Mouse (Mus musculus) midbrain, postnatal 0 days (tissue): ENCODE measurements around the gene Hoxa6. TPM values are rescaled to one million over a fixed set of nuclear protein-coding genes. Genes with fewer than 3 reads are reported as not detected.

Experiments
- ATAC-seq: fragments of 200-750 bp; cut with Nextera tagmentation; 2 replicates; pipeline ENCODE4 v1.8.0; 2017; ENCODE audit warnings: moderate number of reproducible peaks, mild to moderate bottlenecking, moderate TSS enrichment, moderate library complexity; ENCODE audit not compliant: low FRiP score
- DNase-seq: peaks from one replicate; pipeline ENCODE4 v3.0.0-alpha.2; 2015; ENCODE audit warnings: low spot score
- H3K27ac ChIP-seq: fragments of 300-500 bp; sonication (generic); 2 replicates; pipeline ENCODE4 v1.5.1; 2014; ENCODE audit warnings: low read depth, mild to moderate bottlenecking, low read length, mixed read lengths
- H3K27me3 ChIP-seq: fragments of 300-500 bp; sonication (generic); 2 replicates; pipeline ENCODE4 v1.6.1; 2014; ENCODE audit warnings: low read length, control low read depth, mixed read lengths; ENCODE audit not compliant: insufficient read depth
- H3K36me3 ChIP-seq: fragments of 300-500 bp; sonication (generic); 2 replicates; pipeline ENCODE4 v1.6.1; 2014; ENCODE audit warnings: low read length, control low read depth, mixed read lengths; ENCODE audit not compliant: insufficient read depth
- H3K4me1 ChIP-seq: fragments of 300-500 bp; sonication (generic); 2 replicates; pipeline ENCODE4 v1.6.1; 2014; ENCODE audit warnings: mild to moderate bottlenecking, control low read depth, antibody characterized with exemption, low read length, mixed read lengths; ENCODE audit not compliant: insufficient read depth
- H3K4me2 ChIP-seq: fragments of 300-500 bp; sonication (generic); 2 replicates; pipeline ENCODE4 v1.6.1; 2014; ENCODE audit warnings: low read depth, mild to moderate bottlenecking, low read length, mixed read lengths; ENCODE audit not compliant: poor library complexity, severe bottlenecking
- H3K4me3 ChIP-seq: fragments of 300-500 bp; sonication (generic); 2 replicates; pipeline ENCODE4 v1.5.1; 2014; ENCODE audit warnings: low read depth, mild to moderate bottlenecking, low read length, moderate library complexity
- H3K9ac ChIP-seq: fragments of 300-500 bp; sonication (generic); replicated peaks from 2 replicates; pipeline ENCODE4 v1.6.1; 2014; ENCODE audit warnings: mild to moderate bottlenecking, low read length, moderate library complexity, mixed read lengths; ENCODE audit not compliant: poor library complexity, severe bottlenecking
- H3K9me3 ChIP-seq: fragments of 300-500 bp; sonication (generic); 2 replicates; pipeline ENCODE4 v1.6.1; 2016; ENCODE audit warnings: low read length, control low read depth
- CTCF ChIP-seq: IDR thresholded peaks from 2 replicates; pipeline ENCODE4 v1.5.1; 2016; ENCODE audit warnings: antibody characterized with exemption, mild to moderate bottlenecking
- WGBS: fragments of 180-500 bp; shearing (Covaris S2); extraction: QIAGEN DNeasy Blood & Tissue Kit; methylation state at CpG from one replicate; pipeline ENCODE4 v1.1.7; 2014; 5-methylcytosine and 5-hydroxymethylcytosine counted together
- microRNA counts: library from miRNA; unstranded; fragments of <30 nt; microRNA quantifications from one replicate; lab custom pipeline; 2015
- microRNA-seq: library from miRNA; unstranded; fragments of <30 nt; microRNA quantifications from one replicate; pipeline ENCODE4, GENCODE M21; 2016; ENCODE audit warnings: borderline number of aligned reads
- polyA plus RNA-seq: library from polyadenylated mRNA; unstranded; fragments of >200 nt; fragmentation: Nextera tagmentation; extraction: Ambion mirVana; gene quantifications from 2 replicates; pipeline ENCODE4 v1.2.1, GENCODE M21; 2015
- total RNA-seq: library from RNA; depleted of rRNA; stranded (reverse); fragments of >200 nt; gene quantifications from 2 replicates; pipeline ENCODE4 v1.2.3, GENCODE M21; 2014; rRNA removed

Gene Hoxa6
- total and polyA plus RNA-seq, 2 experiments from 2014 or later, result not detected

GRCm38 (mm10) chr6:52159164-52159761 lies 49.3 kb downstream of the Hoxa6 start:
- Histone ChIP-seq H3K4me3 (peak overlapping the region; percentile 39; the same call in 1 of the 2 replicates), H3K9me3 (no peaks in the 10 kb centered on the region), H3K9ac (no peak overlapping the region), H3K27ac (no peak overlapping the region), H3K4me1 (peaks cover 5% of the 10 kb centered on the region; the same call in 1 of the 2 replicates), H3K4me2 (peak overlapping the region; percentile 75; the same call in 1 of the 2 replicates), H3K36me3 (no peaks in the 10 kb centered on the region), H3K27me3 (peaks cover 86% of the 10 kb centered on the region)
- ATAC-seq (peak; percentile 41), DNase-seq (no peak)
- WGBS, result 4% methylated on average over 12 of the region's 12 CpGs
- TF ChIP-seq CTCF, result no peak

DNA sequence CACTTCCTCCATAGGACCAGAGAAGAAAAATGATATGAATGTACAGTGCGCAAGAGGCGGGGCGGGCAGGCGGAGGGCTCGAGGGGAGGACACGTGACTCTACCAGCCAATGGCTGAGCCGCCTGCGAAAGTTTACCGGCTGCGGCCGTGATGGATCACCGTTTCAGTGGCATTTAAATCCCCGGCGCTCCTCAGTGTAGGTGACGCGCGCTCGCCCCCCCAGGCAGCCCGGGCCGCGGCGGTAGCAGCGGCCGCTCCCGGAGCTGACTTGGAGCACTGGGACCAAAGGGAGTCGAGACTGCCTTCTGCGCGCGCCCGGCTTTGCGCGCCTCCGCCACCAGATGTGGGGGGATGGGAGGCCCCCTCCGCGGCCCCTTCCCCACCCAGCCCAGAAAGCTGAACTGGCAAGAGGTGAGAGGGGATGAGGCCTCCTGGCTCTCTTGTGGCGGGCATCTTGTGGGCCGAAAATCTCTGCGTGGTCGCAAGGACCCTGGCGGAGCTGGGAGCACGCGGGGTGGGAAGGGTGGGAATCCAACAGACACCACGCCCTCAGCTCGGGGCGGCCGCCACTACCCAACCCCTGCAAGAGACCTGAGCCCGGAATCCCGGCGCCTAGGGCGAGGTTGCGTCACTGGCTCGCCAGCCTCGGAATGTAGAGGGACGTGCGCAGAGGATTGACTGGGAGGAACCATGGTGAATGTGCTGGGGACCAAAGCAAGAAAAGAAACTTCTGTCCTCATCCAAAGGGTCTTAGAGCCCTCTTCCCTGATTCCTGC lies 50.1 kb downstream of the Hoxa6 start, which contains the start of gene Hoxa1:
Hoxa1 (minus strand) TSS at position 42 of the 776 bp plus-strand sequence.
- Histone ChIP-seq H3K4me1 (peaks cover 5% of the 10 kb centered on the region; the same call in 1 of the 2 replicates), H3K9me3 (no peaks in the 10 kb centered on the region), H3K4me2 (peak within 1 kb of the TSS; percentile 75), H3K36me3 (no peaks in the 10 kb centered on the region), H3K27me3 (peaks cover 86% of the 10 kb centered on the region), H3K27ac (no peak within 1 kb of the TSS), H3K9ac (no peak within 1 kb of the TSS), H3K4me3 (peak within 1 kb of the TSS; percentile 39)
- peak; percentile 86 for DNase-seq
- no peak for TF ChIP-seq CTCF
- peak; percentile 34 for ATAC-seq
- 1% methylated on average over 48 of the region's 55 CpGs for WGBS

- Histone ChIP-seq H3K27ac (no peak overlapping the region), H3K36me3 (no peaks in the 10 kb centered on the region), H3K4me3 (peak overlapping the region; percentile 39), H3K27me3 (peaks cover 86% of the 10 kb centered on the region), H3K9ac (no peak overlapping the region), H3K9me3 (no peaks in the 10 kb centered on the region), H3K4me1 (peaks cover 5% of the 10 kb centered on the region; the same call in 1 of the 2 replicates), H3K4me2 (peak overlapping the region; percentile 75)
- ATAC-seq, result peak; percentile 47; the same call in 1 of the 2 replicates
- WGBS, result 2% methylated on average over 31 of the region's 32 CpGs
- no peak for TF ChIP-seq CTCF
- DNase-seq, result no peak
Observed at GRCm38 (mm10) chr6:52157466-52158275, 50.9 kb downstream of the Hoxa6 start.

DNA sequence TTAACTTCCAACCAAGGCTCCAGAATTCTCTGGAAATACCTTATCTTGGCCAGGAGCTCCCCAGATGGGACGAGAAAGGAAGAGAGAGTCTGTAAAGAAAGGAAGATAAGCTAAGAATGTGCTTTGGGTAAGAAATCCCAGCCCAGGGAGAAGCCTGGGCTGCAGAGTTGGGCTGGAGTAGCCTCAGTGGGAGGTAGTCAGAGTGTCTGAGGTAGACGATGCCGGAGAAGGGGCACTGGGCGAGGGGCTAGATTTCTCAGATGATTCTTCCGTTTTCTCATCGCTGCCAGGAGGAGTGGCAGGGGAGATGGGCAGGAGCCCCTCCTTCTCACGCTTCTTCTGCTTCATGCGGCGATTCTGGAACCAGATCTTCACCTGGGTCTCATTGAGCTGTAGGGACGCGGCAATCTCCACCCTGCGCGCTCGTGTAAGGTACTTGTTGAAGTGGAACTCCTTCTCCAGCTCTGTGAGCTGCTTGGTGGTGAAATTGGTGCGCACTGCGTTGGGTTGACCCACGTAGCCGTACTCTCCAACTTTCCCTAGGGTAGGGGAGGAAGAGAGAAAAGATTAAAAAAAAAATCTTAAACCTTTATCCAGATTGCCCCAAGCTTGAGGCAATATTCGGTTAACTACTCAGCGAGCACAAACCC lies 51.8 kb downstream of the Hoxa6 start:
- peaks cover 89% of the 10 kb centered on the region for H3K27me3 ChIP-seq
- WGBS, result 3% methylated on average over 20 of the region's 20 CpGs
- H3K4me3 ChIP-seq, result no peak overlapping the region
- no peak for TF ChIP-seq CTCF
- H3K4me1 ChIP-seq, result peaks cover 5% of the 10 kb centered on the region; the same call in 1 of the 2 replicates
- ATAC-seq (no peak), DNase-seq (no peak)
- H3K9me3 ChIP-seq, result no peaks in the 10 kb centered on the region
- H3K36me3 ChIP-seq, result no peaks in the 10 kb centered on the region
- H3K9ac ChIP-seq, result no peak overlapping the region
- H3K27ac ChIP-seq, result no peak overlapping the region
- H3K4me2 ChIP-seq, result no peak overlapping the region

MicroRNAs encoded within 50 kb of the gene (microRNA counts, 519-probe panel; counts per million panel counts)
- 1,627 counts per million, percentile 61 among the panel's probes with 10 or more counts for microRNA mmu-miR-196b (lab: Ali Mortazavi, UCI)

Small RNAs within 50 kb of the gene (microRNA-seq; reads per million reads assigned to microRNA genes)
- 5.7 reads per million, percentile 12 among the genes with 10 or more reads in this experiment for gene Mir196b

Other genes starting within 250 kb of the Hoxa6 start
- 11.5 TPM in 2 replicates for gene Skap2, start 196.2 kb downstream of the Hoxa6 start, total RNA-seq
- gene Skap2, start 196.2 kb downstream of the Hoxa6 start, polyA plus RNA-seq, result 9.3 and 12.5 TPM in 2 replicates
- 0.27 TPM in 1 of 2 replicates, not detected in the other for gene Hoxa1, start 50.4 kb downstream of the Hoxa6 start, total RNA-seq
- gene Hoxa1, start 50.4 kb downstream of the Hoxa6 start, polyA plus RNA-seq, result 0.16 TPM in 1 of 2 replicates, not detected in the other
- gene Hoxa2, start 43.9 kb downstream of the Hoxa6 start, total RNA-seq, result 1.6 and 3.0 TPM in 2 replicates
- not detected in 2 replicates for gene Hoxa2, start 43.9 kb downstream of the Hoxa6 start, polyA plus RNA-seq
- not detected in 2 replicates for gene 5730596B20Rik, start 31.2 kb downstream of the Hoxa6 start, total RNA-seq
- gene 5730596B20Rik, start 31.2 kb downstream of the Hoxa6 start, polyA plus RNA-seq, result not detected in 2 replicates
- 0.22 TPM in 1 of 2 replicates, not detected in the other for gene Hoxa4, start 17.0 kb downstream of the Hoxa6 start, total RNA-seq
- gene Hoxa4, start 17.0 kb downstream of the Hoxa6 start, polyA plus RNA-seq, result not detected in 2 replicates
- gene Hoxa5, start 4.1 kb downstream of the Hoxa6 start, total RNA-seq, result 10.4 TPM in 1 of 2 replicates, not detected in the other
- not detected in 2 replicates for gene Hoxa5, start 4.1 kb downstream of the Hoxa6 start, polyA plus RNA-seq
- 1.6 TPM in 1 of 2 replicates, not detected in the other for gene Hoxa3, start 4.6 kb upstream of the Hoxa6 start, total RNA-seq
- not detected in 2 replicates for gene Hoxa3, start 4.6 kb upstream of the Hoxa6 start, polyA plus RNA-seq
- not detected in 2 replicates for gene Gm28308, start 4.6 kb upstream of the Hoxa6 start, total RNA-seq
- gene Gm28308, start 4.6 kb upstream of the Hoxa6 start, polyA plus RNA-seq, result not detected in 2 replicates
- not detected in 2 replicates for gene Hoxa7, start 13.1 kb upstream of the Hoxa6 start, total RNA-seq
- not detected in 2 replicates for gene Hoxa7, start 13.1 kb upstream of the Hoxa6 start, polyA plus RNA-seq
- gene Hoxa9, start 22.4 kb upstream of the Hoxa6 start, total RNA-seq, result not detected in 2 replicates
- gene Hoxa9, start 22.4 kb upstream of the Hoxa6 start, polyA plus RNA-seq, result not detected in 2 replicates
- not detected in 2 replicates for gene Hoxa10, start 32.1 kb upstream of the Hoxa6 start, total RNA-seq
- not detected in 2 replicates for gene Hoxa10, start 32.1 kb upstream of the Hoxa6 start, polyA plus RNA-seq
- not detected in 2 replicates for gene Hoxa11, start 37.1 kb upstream of the Hoxa6 start, total RNA-seq
- gene Hoxa11, start 37.1 kb upstream of the Hoxa6 start, polyA plus RNA-seq, result not detected in 2 replicates
- gene Hoxa13, start 52.2 kb upstream of the Hoxa6 start, total RNA-seq, result not detected in 2 replicates
- gene Hoxa13, start 52.2 kb upstream of the Hoxa6 start, polyA plus RNA-seq, result not detected in 2 replicates
- gene Evx1, start 104.8 kb upstream of the Hoxa6 start, total RNA-seq, result 1.0 and 2.2 TPM in 2 replicates
- 0.85 and 1.0 TPM in 2 replicates for gene Evx1, start 104.8 kb upstream of the Hoxa6 start, polyA plus RNA-seq